Mouse (Mus musculus) frontal cortex, postnatal 14 days (tissue): Measurements from ENCODE around the gene Fgf10.

Source experiments
- DNase-seq, 2 experiments: peaks; one replicate each; pipeline ENCODE4 v3.0.0; 2022; ENCODE audit warnings: low spot score in 2 of 2

Fgf10 gene

GRCm38 (mm10) chr13:118835078-118835477 lies 165.5 kb downstream of the Fgf10 start:
- DNase-seq, result no peak
